Mouse (Mus musculus) C2C12 (cell line): ENCODE measurements around the gene Nhp2. TPM values are rescaled to one million over a fixed set of nuclear protein-coding genes. Genes with fewer than 3 reads are reported as not detected.
A peak's percentile ranks its signal among the peaks of the same experiment; 100 is the strongest.

Experiments
- H3K27me3 ChIP-seq: one replicate; pipeline ENCODE4 v1.6.1; 2011; ENCODE audit not compliant: control insufficient read depth, insufficient read depth, insufficient read length
- H3K36me3 ChIP-seq: one replicate; pipeline ENCODE4 v1.6.1; 2011; ENCODE audit not compliant: control insufficient read depth, insufficient read depth
- H3K4me3 ChIP-seq: one replicate; pipeline ENCODE4 v1.5.1; 2011; ENCODE audit warnings: mild to moderate bottlenecking, control low read depth; ENCODE audit not compliant: poor library complexity, insufficient read depth, severe bottlenecking
- H3K79me2 ChIP-seq: one replicate; pipeline ENCODE4 v1.6.1; 2011; ENCODE audit not compliant: control insufficient read depth, insufficient read depth
- H3K79me3 ChIP-seq: one replicate; pipeline ENCODE4 v1.6.1; 2011; ENCODE audit warnings: low read depth, control low read depth
- H3ac ChIP-seq: one replicate; pipeline ENCODE3; 2011; ENCODE audit warnings: low read depth; ENCODE audit not compliant: control insufficient read depth, insufficient read length
- CEBPB ChIP-seq: IDR thresholded peaks from one replicate; pipeline ENCODE4 v1.6.1; 2011; ENCODE audit warnings: low read depth, mild to moderate bottlenecking, control low read depth, moderate library complexity
- CTCF ChIP-seq: IDR thresholded peaks from one replicate; pipeline ENCODE4 v1.5.1; 2011; ENCODE audit not compliant: control insufficient read depth, insufficient read depth, insufficient read length
- FOSL1 ChIP-seq: IDR thresholded peaks from one replicate; pipeline ENCODE4 v1.8.0; 2011; ENCODE audit warnings: mild to moderate bottlenecking, low read length; ENCODE audit not compliant: poor library complexity, insufficient read depth, severe bottlenecking
- MAX ChIP-seq: IDR thresholded peaks from one replicate; pipeline ENCODE4 v1.6.1; 2011; ENCODE audit warnings: mild to moderate bottlenecking, control low read depth
- MYOD1 ChIP-seq: IDR thresholded peaks from one replicate; pipeline ENCODE4 v1.6.1; 2011; ENCODE audit warnings: low read depth; ENCODE audit not compliant: control insufficient read depth, insufficient read length
- MYOG ChIP-seq: IDR thresholded peaks from one replicate; pipeline ENCODE4 v1.6.1; 2011; ENCODE audit not compliant: control insufficient read depth, insufficient read length; ENCODE audit errors: extremely low read depth
- USF1 ChIP-seq: IDR thresholded peaks from one replicate; pipeline ENCODE4 v1.6.1; 2011; ENCODE audit warnings: low read depth, mild to moderate bottlenecking, control low read depth, moderate library complexity
- polyA plus RNA-seq: library from polyadenylated mRNA; unstranded; fragments of >200 nt; fragmentation: generic; extraction: Trizol; gene quantifications from one replicate; pipeline ENCODE4 v1.2.1, GENCODE M21; 2012; ENCODE audit warnings: missing spikeins

Gene Nhp2
- polyA plus RNA-seq, 1 experiment, result 378 TPM

DNA sequence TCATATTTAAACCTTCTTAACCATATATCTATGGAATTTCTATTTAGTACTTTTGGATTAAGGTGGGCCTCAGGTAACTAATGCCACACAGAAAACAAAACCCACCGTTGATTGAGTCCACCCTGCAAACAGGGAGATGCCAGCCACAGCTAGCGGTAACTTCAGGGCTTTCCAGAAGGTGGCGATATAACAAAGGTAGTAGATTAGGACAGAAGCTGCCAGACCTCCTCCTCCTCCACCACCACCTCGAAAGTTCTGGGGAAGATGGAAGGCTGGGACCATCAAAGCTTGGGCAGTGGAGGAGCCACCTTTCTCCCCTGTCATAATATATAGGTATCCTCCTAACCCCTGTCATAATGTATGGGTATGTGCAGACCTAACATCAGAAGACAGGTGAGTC is 1.8 kb upstream of the Nhp2 start:
- TF ChIP-seq FOSL1, result no peak
- TF ChIP-seq CTCF, result peak; percentile 64
- Histone ChIP-seq H3K4me3 (no peak overlapping the region), H3K79me3 (peaks cover 29% of the 10 kb centered on the region), H3K27me3 (no peaks in the 10 kb centered on the region), H3ac (no peak overlapping the region), H3K79me2 (peaks cover 31% of the 10 kb centered on the region), H3K36me3 (peaks cover 16% of the 10 kb centered on the region)

- peaks cover 44% of the 10 kb centered on the region for H3K79me2 ChIP-seq
- no peaks in the 10 kb centered on the region for H3K27me3 ChIP-seq
- no peak overlapping the region for H3ac ChIP-seq
- TF ChIP-seq FOSL1, result no peak
- TF ChIP-seq USF1, result no peak
- TF ChIP-seq MYOD1, result no peak
- TF ChIP-seq CEBPB, result no peak
- no peak for TF ChIP-seq CTCF
- no peak for TF ChIP-seq MAX
- TF ChIP-seq MYOG, result no peak
- H3K4me3 ChIP-seq, result no peak overlapping the region
- peaks cover 31% of the 10 kb centered on the region for H3K79me3 ChIP-seq
- H3K36me3 ChIP-seq, result peaks cover 29% of the 10 kb centered on the region
These were observed 584 bp upstream of the Nhp2 start for GRCm38 (mm10) chr11:51618894-51619408.

GRCm38 (mm10) chr11:51620084-51620483 is 549 bp downstream of the Nhp2 start:
- TF ChIP-seq FOSL1 (no peak), MYOD1 (no peak)
- Histone ChIP-seq H3K79me3 (peaks cover 31% of the 10 kb centered on the region), H3K79me2 (peaks cover 50% of the 10 kb centered on the region), H3K36me3 (peaks cover 38% of the 10 kb centered on the region), H3K27me3 (no peaks in the 10 kb centered on the region), H3K4me3 (peak overlapping the region; percentile 94), H3ac (peak overlapping the region; percentile 100)

GRCm38 (mm10) chr11:51621776-51622175 is 2.2 kb downstream of the Nhp2 start:
- Histone ChIP-seq H3K36me3 (peaks cover 55% of the 10 kb centered on the region), H3K4me3 (no peak overlapping the region), H3K79me3 (peaks cover 31% of the 10 kb centered on the region), H3K79me2 (peaks cover 54% of the 10 kb centered on the region), H3ac (no peak overlapping the region), H3K27me3 (no peaks in the 10 kb centered on the region)
- no peak for TF ChIP-seq FOSL1
- no peak for TF ChIP-seq MAX
- no peak for TF ChIP-seq USF1
- no peak for TF ChIP-seq CTCF
- TF ChIP-seq MYOG, result no peak
- no peak for TF ChIP-seq CEBPB
- TF ChIP-seq MYOD1, result no peak

DNA sequence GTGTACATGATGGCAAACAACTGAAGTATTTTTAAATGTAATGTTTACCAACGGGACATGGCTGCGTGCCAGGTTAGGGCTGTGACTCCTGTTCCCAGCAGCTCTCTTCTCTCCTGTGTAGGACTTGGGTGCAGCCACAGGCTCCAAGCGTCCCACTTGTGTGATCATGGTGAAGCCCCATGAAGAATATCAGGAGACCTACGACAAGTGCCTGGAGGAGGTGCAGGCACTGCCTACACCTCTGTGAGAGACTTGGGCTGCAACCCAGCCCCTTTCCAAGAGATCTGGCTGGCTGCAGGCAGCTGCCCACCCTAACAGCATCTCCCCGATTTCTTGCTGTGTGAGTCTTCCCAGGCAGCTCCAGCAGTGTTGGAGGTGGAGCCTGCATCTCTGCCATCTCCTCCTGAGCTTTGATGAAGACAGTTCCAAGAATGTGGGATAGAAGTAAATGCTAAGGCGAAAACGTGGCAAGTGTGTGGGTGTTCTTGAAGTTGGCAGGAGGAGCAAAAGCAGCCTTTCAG is 3.5 kb downstream of the Nhp2 start:
- H3ac ChIP-seq, result no peak overlapping the region
- peaks cover 66% of the 10 kb centered on the region for H3K36me3 ChIP-seq
- H3K79me2 ChIP-seq, result peaks cover 54% of the 10 kb centered on the region
- peaks cover 31% of the 10 kb centered on the region for H3K79me3 ChIP-seq
- no peak overlapping the region for H3K4me3 ChIP-seq
- H3K27me3 ChIP-seq, result no peaks in the 10 kb centered on the region
- no peak for TF ChIP-seq FOSL1
- no peak for TF ChIP-seq MYOD1
- no peak for TF ChIP-seq CTCF
- no peak for TF ChIP-seq USF1
- TF ChIP-seq MYOG, result no peak
- TF ChIP-seq CEBPB, result no peak
- TF ChIP-seq MAX, result no peak

GRCm38 (mm10) chr11:51625187-51625820 is 5.8 kb downstream of the Nhp2 start:
- Histone ChIP-seq H3K79me3 (peaks cover 25% of the 10 kb centered on the region), H3K4me3 (no peak overlapping the region), H3K79me2 (peaks cover 49% of the 10 kb centered on the region), H3K36me3 (peaks cover 79% of the 10 kb centered on the region), H3K27me3 (no peaks in the 10 kb centered on the region), H3ac (peak overlapping the region; percentile 28)
- TF ChIP-seq USF1 (no peak), CTCF (no peak), FOSL1 (no peak)
